Mouse (Mus musculus): ENCODE results near the gene Hook2.
A peak's percentile ranks its signal among the peaks of the same experiment; 100 is the strongest.

Gene Hook2

GRCm38 (mm10) chr8:84990349-84990748 lies at the start of gene Hook2:
Gene Hook2, plus strand, starts transcription at chr8:84990603.
- peak; percentile 96 for DNase-seq

DNA sequence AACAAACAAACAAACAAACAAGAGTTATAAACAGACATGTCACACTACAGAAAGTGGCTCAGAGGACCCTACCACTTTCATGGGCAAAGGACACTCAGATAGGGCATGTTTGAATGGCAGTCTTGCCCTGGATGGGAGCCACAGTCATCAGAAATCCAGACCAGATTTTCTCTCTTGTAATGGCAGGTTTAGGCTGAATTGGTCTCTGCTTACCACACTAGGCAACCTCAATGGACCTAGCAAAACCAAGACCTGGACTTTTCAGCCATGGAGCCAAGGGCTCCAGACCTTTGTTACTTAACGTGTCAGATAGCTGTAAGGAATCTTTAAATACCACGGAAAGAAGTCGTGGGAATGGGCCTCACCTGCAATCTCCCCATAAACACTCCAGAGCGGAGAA lies 46.7 kb upstream of the Hook2 start:
- no peak for DNase-seq

GRCm38 (mm10) chr8:84944478-84945160 lies 45.8 kb upstream of the Hook2 start:
- peak; percentile 82 for DNase-seq

DNA sequence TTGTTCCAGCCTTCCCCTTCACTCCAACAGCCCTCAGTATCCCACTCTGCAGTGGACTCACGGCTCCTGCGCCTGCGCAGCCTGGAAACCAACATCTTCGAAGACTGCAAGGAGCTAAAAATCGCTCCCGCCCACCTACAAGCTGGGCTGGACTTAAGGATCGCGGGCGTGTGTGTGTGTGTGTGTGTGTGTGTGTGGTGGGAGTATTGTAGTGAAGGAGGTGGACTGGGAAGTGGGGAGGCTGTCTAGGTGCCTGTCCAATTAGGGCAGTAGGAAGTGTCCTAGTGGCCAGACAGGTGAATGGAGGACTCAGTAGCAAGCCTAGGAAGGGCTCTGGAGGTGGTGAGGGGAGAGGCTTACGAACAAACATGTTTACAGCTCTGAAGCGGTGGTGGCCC lies 45.2 kb upstream of the Hook2 start:
- peak; percentile 73 for DNase-seq

GRCm38 (mm10) chr8:84945633-84946527 lies 44.5 kb upstream of the Hook2 start:
- DNase-seq: peak; percentile 74

GRCm38 (mm10) chr8:84946528-84947240 lies 43.7 kb upstream of the Hook2 start, which contains the start of gene Rtbdn:
Gene Rtbdn, plus strand, starts transcription at chr8:84946991.
- DNase-seq: peak; percentile 47

DNA sequence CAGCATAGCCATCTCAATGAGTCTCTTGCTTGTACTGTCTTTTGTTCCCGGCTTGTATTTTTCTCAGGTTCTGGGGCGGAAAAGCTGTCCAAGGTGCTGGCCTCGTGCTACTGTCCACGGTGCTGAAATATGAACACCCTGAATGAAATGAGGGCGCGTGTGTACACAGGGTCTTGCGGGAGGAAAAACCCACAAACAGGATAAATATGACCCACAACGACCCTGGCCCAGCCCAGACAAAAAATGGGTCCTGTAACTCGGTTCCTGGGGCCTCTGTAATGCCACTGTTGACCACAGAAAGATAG lies 43.2 kb upstream of the Hook2 start:
- no peak for DNase-seq

GRCm38 (mm10) chr8:84949753-84950152 lies 40.6 kb upstream of the Hook2 start:
- no peak for DNase-seq

DNA sequence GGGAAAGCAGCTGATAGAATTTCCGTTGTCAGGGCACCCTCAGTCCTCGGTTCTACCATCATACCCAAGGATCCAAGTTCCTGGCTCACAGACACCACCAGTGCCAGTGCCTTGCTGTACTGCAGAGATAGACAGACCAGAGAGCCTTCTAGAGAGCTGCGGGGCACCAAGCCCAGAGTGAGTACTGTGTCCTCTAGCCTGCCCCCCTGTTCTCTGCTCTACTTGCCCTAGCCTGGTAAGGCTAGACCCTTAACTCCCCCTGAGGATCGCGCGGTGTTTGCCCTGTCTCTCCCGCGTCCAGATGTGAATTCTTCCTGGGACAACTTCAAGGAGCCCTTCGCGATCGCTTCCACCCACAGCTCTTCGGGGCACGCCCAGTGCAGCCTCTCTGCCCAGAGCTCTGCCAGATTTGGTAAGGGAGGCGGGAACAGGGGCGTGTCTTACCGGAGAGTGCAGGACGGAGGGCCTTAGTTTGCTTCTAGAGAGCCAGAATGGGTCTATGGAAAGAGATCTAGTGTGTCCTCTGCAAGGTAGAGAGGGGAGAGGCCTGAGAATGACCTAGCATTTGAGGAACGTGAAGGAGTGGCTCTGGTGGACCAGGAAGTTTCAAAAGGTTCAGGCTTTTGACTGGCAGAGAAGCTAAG lies 37.7 kb upstream of the Hook2 start:
- no peak for DNase-seq

DNA sequence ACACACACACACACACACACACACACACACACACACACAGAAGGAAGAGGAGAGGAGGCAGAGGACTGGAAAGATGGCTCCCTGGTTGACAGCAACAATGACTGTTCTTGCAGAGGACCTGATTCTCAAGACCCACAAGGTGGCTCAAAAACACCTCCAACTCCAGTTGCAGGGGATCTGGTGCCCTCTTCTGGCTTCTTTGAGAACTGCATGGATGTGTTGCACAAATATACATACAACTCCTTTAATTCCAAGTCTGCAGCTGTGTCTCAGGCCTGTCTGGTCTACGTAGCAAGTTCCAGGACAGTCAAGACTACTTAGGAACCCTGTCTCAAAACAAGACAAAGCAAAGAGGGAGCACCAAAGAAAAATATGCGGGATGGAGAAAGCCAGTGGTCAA lies 33.6 kb upstream of the Hook2 start:
- DNase-seq: peak; percentile 85

GRCm38 (mm10) chr8:84959811-84960210 lies 30.6 kb upstream of the Hook2 start:
- no peak for DNase-seq

DNA sequence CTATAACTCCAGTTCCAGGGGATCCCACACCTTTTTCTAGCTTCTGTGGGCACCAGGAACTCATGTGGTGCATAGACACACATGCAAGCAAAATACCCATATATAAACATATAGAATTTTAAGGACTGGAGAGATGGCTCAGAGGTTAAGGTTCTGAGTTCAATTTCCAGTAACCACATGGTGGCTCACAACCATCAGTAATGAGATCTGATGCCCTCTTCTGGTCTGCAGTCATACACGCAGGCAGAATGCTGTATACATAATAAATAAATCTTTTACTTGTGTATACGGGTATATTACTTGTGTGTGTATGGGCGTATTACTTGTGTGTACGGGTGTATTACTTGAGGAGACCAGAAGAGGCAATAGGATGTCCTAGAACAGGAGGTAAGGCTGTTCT lies 26.5 kb upstream of the Hook2 start:
- no peak for DNase-seq

GRCm38 (mm10) chr8:84965731-84966291 lies 24.6 kb upstream of the Hook2 start:
- DNase-seq: peak; percentile 86

- DNase-seq: no peak
Observed at GRCm38 (mm10) chr8:84966603-84967002, 23.8 kb upstream of the Hook2 start.

DNA sequence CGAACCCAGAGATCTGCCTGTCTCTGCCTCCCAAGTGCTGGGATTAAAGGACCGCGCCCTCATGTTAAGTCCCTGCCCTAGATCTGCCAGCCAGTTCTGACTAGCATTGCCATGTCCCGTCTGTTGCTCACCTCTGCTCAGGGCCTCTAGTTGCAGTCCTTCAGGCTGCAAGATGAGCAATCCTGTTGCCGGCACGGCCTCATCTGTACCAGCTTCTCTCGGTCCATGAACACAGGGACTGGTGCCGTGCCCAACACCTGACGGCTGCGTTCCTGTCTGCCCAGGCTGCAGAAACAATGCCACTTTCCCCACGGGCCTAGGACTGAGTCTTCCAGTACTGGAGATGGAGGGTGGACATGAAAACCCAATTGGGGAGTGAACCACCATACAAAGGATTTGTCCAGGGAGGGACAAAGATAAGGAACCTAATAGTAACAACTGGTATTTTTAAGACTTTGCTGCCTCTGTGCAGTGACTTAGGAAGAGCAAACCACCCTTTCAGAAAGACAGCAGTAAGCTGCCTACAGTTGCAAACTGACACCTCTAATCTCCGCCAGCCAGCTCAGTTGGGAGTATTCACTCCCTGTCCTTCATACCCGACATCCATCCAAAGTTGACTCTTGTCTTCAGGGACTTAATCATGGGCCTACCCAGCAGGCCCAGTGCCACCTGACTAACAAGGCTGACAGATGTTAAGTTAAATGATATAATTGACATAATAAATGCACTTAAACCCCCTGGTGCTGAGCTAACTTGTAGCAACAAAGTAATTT lies 22.7 kb upstream of the Hook2 start:
- no peak for DNase-seq

- no peak for DNase-seq
Observed at GRCm38 (mm10) chr8:84968650-84969049, 21.8 kb upstream of the Hook2 start.

DNA sequence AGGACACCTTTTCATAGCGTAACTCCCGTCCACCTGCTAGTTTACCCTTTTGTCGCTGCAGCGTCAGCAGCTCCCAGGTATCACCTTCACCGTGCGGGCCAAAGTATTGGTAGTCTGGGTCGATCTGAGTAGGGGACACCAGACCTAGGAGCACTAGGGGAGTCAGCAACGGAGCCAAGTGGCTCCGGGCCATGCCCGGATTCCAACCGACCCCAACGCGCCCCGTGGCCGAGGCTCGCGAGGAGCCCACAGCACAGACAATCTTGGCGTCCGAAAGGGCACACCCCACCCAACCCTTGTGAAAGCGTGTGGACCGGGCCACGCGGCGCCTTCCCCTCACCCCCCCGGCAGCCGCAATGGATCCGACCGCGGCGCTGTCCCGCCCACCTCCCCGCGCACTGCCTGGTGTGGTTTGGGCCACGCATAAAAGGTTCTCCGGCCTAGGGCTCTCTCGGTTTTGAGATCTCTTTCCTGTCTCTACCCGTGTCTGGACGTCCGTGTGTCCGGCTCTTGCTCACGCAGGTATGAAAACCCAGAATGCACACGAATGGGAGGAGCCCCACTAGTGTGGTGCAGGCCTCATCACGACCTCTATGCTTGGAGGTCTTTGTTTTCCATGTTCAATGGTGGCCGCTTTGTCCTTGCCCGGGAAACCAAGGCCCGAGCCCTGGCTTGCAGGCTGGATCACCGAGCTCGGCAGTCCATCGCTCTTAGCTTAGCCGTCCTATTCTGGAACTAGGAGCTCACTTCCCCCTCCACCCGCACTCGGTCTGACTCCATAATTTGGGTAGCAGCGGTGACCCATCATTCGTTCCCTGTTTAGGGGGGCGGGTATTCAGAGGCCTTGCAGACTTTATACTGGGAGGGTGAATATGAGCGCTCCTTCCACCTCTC lies 20.9 kb upstream of the Hook2 start, which contains the start of the genes Gm49661, Prdx2 and Rnaseh2a:
Gm49661 (minus strand) TSS at position 193 of the 894 bp plus-strand sequence.
Prdx2 (plus strand) TSS at position 347 of the 894 bp plus-strand sequence.
Rnaseh2a (minus strand) TSS at position 527 of the 894 bp plus-strand sequence.
- DNase-seq: peak; percentile 80

DNA sequence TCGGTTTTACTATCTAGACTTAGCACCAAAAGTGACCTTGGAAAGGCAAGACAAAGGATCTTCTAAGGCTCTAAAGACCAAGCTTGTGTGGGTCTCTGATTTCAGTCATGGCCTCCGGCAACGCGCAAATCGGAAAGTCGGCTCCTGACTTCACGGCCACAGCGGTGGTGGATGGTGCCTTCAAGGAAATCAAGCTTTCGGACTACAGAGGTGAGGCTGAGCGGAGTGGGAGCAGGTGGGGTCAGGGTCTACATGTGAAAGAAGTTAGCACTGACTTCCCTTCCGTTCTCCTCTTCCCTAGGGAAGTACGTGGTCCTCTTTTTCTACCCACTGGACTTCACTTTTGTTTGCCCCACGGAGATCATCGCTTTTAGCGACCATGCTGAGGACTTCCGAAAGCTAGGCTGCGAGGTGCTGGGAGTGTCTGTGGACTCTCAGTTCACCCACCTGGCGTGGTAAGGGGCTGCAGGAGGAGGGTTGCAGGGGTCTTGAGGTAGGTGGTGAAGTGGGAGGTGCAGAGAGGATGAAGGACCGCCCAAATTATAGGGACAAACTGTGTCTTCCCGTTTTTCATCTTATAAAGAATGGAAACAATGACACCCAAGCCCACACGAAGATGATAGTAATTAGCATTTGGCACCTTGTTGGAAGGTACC lies 20.1 kb upstream of the Hook2 start:
- no peak for DNase-seq

GRCm38 (mm10) chr8:84970913-84971312 lies 19.5 kb upstream of the Hook2 start:
- DNase-seq: no peak

- DNase-seq: no peak
Observed at GRCm38 (mm10) chr8:84973079-84973478, 17.3 kb upstream of the Hook2 start.

Data from right cerebral cortex, postnatal 4 days (tissue).